Mouse (Mus musculus): ENCODE data around the gene Pnp.
"Not testable (repeated sequence)": the region's sequence is repeated elsewhere in the genome, so short reads cannot be mapped to it uniquely, and the experiment has no call there.

The Pnp gene

DNA sequence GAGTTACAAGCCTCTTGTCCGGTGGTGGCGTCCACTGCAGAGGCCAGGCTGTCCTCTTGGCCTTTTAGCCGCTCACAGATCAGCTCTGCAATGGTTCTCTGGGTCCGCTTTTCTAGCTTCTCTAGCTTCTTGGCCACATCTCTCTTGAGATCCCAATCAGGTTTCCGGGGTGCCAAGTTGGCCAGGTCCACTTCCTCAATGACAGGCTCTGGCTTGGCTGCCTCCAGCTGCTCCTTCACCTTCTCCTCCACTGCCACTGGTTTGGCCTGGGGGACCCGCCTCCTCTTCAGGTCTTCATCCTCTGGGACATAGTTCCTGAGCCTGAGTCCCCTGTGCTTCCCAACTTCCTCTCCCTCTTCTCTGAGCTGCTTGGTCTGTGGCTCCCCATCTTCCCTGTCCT is 47.6 kb downstream of the Pnp start:
- not testable (repeated sequence) for DNase-seq

DNA sequence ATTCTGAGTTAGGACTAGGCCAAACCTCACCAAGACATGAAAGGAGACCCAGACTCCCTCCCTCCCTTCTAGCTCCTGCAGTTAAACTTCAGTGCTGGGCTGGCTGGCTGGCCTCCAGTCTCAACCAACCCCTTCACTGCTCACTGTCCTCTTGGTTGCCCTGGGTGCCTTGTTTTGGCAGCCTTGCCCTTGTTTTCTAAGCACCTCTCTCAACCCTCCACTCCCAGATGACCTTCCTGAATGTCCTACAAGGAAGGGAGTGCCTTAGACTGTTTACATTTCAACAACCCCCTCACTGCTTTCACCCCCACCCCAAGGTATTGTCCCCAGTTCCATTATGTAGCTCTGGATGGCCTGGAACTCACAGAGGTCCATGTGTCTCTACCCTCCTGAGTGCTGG is 48.7 kb downstream of the Pnp start:
- no peak for DNase-seq

DNA sequence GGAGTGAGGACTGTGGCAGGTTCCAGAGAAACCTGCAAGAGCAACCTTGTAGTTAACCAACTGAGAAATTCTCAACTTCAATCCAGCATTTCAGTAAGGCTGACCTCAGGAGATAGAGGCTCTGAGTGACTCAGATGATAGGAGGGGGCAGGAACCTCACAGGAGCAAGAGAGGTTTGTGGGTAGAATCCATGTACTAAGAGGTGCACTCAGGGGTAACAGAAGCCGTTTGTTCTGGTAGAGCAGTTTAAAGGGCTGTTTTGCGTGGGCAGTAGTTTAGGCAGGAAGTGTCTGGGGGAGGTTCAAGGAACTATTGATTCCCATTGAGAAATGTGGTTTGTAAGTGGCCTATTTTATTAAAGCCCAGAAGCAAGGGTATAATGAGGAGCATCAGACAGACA is 50.3 kb downstream of the Pnp start:
- DNase-seq = no peak

DNA sequence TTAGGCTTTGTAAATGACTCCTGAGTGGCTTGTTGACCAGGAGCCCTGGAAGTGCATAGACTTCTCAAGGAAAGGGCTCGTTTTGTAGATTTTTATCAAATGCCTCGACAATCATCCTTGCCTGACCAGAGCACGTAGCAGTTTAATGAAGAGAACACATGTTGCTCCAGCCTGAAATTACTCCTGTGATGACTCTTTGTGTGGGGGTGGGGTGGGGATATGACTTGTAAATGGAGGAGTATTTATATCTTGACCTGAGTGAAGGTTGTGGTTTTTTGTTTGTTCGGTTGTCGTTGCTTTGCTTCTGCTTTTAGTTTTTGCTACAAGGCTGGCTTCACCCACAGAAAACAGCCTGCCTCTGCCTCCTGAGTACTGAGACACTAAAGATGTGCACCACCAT is 51.0 kb downstream of the Pnp start:
- no peak for DNase-seq

DNA sequence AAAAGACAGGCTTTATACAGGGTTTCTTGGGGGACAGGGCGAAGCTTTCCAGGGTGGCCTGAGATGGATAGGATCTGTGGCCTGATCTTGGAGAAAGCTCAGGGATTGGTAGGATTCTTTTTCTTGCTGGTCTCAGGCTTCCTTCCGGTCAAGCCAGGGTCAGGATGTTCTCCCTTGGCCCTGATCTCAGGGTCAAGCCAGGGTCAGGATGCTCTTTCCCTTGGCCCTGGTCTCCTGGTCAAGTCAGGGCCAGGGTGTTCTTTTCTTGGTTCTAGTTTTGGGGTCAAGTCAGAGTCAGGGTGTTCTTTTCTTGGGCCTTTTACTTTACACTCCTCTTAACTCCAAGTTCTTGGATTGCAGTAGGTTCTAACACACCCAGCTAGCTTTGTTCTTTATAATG is 56.8 kb downstream of the Pnp start:
- DNase-seq = no peak

DNA sequence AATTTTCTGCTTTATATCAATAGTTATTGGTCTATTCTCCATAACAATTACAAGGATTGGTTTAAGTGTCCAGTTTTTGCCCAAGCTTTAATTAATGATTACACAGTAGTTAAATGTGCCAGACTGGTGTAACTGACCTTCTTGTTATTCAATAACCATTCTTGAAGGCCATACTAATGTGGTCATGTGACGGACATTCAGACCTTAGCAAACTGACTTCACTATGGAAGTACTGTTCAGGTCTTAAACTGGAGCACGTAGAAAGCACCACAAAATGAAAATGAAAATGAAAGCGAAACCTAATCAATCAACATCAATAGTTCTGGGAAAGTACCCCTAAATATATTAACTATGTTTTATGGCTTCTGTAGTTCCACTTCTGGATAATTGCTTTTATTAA is 60.2 kb downstream of the Pnp start:
- no peak for DNase-seq

DNA sequence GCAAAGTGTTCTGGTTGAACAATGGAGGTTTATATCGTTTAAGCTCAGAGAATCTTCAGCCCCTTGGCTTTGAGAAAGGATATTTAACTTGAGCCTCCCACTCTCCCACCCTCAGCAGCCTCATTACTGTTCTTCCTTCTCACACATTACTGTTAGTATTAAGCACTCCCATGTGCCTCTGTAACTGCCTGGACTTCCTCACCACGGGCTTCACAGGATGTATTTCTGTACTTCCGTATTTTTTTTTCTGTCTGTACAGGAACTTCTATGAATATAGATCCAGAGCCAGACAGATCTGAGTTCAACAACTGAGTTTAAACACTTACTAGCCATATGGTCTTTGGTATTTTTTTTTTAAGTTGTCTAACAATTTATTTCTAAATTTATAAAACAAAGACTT is 66.2 kb downstream of the Pnp start:
- DNase-seq = no peak

DNA sequence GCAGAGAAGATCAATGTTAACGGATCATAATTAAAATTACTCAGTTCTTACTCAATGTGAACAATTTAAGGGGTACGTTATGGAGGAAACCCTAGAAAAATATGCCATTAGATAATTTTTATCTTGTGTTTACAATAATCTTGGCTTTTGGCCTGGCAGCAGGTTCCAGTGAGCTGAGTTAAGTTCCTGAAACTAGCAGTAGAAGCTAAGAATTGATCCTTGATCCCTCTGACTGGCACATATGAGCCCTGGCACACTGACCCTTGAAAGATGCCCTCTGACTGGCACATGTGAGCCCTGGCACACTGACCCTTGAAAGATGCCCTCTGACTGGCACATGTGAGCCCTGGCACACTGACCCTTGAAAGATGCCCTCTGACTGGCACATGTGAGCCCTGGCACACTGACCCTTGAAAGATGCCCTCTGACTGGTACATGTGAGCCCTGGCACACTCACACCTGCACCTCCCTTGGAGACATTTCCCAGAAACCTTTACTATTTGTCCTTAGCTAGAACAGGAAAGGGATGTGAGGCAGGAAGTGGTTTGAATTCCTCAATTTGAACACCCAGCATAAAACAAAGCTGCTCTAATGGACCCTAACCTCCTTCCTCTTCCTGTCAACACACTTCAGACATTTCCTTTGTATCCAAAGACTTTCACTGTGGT is 67.3 kb downstream of the Pnp start:
- no peak for DNase-seq

DNA sequence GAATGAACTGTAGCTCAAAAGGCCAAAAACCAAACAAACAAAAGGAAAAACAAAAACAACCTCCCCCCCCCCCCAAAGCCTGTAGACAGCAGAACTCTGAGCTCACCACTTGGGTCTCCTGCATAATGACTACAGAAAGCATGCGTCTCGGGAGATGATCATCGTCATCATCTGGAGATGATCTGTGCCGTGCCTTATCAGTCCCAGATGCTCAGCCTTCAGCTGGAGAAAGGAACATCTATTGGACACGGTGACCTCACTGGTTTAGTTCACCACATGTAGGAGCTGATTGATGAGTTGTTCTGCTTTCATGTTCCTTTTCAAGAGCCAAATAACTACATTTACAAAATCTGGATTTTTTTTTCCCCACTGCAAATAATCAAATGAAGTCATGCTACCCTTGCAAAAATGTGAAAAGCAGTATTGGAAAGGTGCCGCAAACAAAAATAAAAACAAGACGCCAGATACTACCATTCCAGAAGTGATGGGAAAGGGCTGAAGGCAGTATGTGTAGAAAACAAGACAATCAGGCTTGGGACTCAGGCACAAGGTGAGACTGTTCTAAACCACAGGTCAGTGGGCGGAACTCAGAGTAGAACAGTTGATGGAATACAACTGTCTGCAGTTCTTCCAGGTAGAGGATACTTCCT is 76.4 kb downstream of the Pnp start, which contains the start of gene Rnase10:
Gene Rnase10, plus strand, starts transcription at position 600 of the 650 bp plus-strand sequence.
- DNase-seq = no peak

DNA sequence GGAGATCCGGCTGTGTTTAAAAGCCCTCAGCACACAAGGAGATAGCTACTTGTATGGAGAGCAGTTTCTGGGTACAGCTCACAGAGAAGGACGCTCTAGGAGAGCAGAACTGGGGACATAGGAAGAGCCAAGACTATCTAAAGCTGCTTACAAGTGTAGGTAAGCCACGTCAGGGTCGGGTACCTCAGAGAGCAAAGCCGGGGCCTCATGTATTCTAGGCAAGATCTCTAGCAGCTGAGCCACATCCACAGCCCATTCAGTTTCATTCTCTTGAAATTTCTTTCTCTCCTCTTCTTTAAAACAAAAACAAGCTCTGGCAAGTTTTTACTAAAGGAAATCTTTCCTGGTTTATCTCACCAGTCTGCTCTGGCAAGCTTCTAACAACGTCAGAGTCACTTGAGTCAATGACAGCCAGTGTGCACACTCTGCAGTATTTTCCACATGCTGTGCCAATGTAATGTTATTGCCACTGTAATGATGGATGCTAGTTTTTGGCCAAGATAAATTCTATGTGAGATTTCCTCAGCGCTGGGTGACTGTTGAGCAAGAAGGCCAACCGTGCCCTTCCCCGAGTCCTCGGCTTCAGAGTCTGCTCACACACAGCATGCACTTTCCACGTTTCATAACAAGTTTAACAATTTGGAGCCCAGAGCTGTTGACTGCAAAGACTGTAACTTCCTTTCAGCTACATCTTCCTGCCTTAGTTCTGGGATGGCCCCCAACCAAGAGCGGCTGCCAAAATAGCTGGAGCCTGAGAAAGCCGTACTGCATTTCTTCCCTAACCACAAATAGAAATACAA is 77.2 kb downstream of the Pnp start:
- no peak for DNase-seq

DNA sequence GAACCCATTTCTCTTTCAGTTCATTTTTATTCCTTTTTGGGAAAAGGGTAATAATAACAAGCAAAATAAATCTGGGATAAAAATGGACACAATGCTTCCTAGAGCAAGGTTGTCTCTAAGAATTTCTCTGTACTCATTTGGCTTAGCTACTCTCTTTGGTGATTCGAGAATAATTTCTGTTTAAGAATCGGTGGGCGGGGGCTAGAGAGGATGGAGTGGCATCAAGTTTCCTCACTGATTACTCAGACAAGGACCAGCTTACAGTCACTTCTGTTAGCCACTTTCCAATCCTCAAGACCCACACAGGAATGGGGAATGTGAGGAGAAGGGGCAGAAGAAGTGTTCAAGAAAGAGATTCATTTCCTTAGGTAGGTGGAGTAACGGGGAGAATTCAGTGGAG is 77.9 kb downstream of the Pnp start:
- no peak for DNase-seq

DNA sequence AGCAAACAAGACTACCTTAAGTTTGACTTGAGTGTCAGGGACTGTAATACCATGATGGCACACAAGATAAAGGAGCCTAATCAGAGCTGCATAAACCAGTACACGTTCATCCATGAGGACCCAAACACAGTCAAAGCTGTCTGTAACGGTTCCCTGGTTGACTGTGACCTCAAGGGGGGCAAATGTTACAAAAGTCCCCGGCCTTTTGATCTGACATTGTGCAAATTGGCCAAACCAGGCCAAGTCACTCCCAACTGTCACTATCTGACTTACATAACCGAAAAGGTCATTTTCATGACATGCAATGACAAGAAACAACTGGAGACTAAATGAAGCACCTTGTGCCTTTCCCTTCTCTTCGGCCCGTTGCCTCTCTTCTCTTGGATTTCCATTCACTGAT is 78.7 kb downstream of the Pnp start:
- no peak for DNase-seq

DNA sequence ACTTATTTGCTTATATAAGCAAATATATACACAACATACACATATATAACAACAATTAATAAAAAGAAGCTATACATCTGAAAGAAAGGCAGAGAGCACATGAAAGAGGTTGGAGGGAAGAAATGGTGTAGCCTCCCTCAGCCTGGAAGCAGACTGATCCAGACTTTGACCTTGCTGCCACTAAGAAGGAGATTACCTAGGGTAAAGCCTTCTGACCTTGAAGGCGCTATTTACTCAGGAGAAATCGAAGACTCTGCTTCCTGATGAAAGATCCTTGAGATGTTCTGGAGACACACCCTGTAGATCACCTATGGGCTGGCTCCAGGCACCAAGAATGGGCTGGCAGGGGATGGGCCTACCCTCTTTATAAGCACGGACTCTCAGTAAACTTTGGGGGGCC is 83.8 kb downstream of the Pnp start:
- DNase-seq = not testable (repeated sequence)

All from thymus, adult 18-20 months (tissue).